Mouse (Mus musculus) MEL (cell line): ENCODE measurements around the gene Dennd1b. TPM values are rescaled to one million over a fixed set of nuclear protein-coding genes. Genes with fewer than 3 reads are reported as not detected.
A peak's percentile ranks its signal among the peaks of the same experiment; 100 is the strongest.

ENCODE experiments used
- DNase-seq: peaks from one replicate; pipeline ENCODE4 v3.0.0; 2011; ENCODE audit warnings: low read depth, low spot score
- H3K27ac ChIP-seq: 2 replicates; pipeline ENCODE4 v1.5.1; 2012; ENCODE audit warnings: low read depth, mild to moderate bottlenecking, control low read depth, low read length, moderate library complexity; ENCODE audit not compliant: control insufficient read depth
- H3K27me3 ChIP-seq, 2 experiments: fragments of 150-350 bp in 1 of 2; sonication (generic) in 1 of 2; 2 replicates each; pipeline ENCODE4 v1.6.1; 2012; ENCODE audit warnings: low read length in 2 of 2, mild to moderate bottlenecking in 2 of 2, improper control_type of control experiment in 1 of 2, moderate library complexity in 1 of 2; ENCODE audit not compliant: insufficient read depth in 2 of 2, control insufficient read depth in 1 of 2
- H3K36me3 ChIP-seq, 2 experiments: 2 replicates each; pipeline ENCODE4 v1.6.1; 2012 to 2014; ENCODE audit warnings: low read length in 2 of 2, improper control_type of control experiment in 1 of 2, inconsistent platforms in 1 of 2, mild to moderate bottlenecking in 1 of 2; ENCODE audit not compliant: insufficient read depth in 2 of 2, control insufficient read depth in 1 of 2
- H3K4me1 ChIP-seq, 2 experiments: fragments of 150-350 bp in 1 of 2; sonication (generic) in 1 of 2; 2 replicates each; pipeline ENCODE4 v1.6.1; 2012; ENCODE audit warnings: low read length in 2 of 2, improper control_type of control experiment in 1 of 2, mild to moderate bottlenecking in 1 of 2; ENCODE audit not compliant: insufficient read depth in 2 of 2, control insufficient read depth in 1 of 2
- H3K4me3 ChIP-seq, 2 experiments: fragments of 150-350 bp in 1 of 2; sonication (generic) in 1 of 2; 2 replicates each; pipeline ENCODE4 v1.5.1; 2012; ENCODE audit warnings: low read depth in 2 of 2, low read length in 2 of 2, mild to moderate bottlenecking in 2 of 2, moderate library complexity in 2 of 2, control low read depth in 1 of 2, improper control_type of control experiment in 1 of 2; ENCODE audit not compliant: control insufficient read depth in 1 of 2, insufficient read depth in 1 of 2
- H3K79me2 ChIP-seq: 2 replicates; pipeline ENCODE4 v1.6.1; 2012; ENCODE audit warnings: mild to moderate bottlenecking, low read length, moderate library complexity; ENCODE audit not compliant: control insufficient read depth, poor library complexity, insufficient read depth
- H3K9ac ChIP-seq: 2 replicates; pipeline ENCODE4 v1.6.1; 2012; ENCODE audit warnings: low read depth, mild to moderate bottlenecking, control low read depth, low read length, moderate library complexity; ENCODE audit not compliant: control insufficient read depth, poor library complexity, severe bottlenecking
- H3K9me3 ChIP-seq: fragments of 150-350 bp; sonication (generic); replicated peaks from 2 replicates; pipeline ENCODE4 v1.6.1; 2012; ENCODE audit warnings: mild to moderate bottlenecking, low read length, improper control_type of control experiment, moderate library complexity; ENCODE audit not compliant: insufficient read depth
- BHLHE40 ChIP-seq: IDR thresholded peaks from 2 replicates; pipeline ENCODE4 v1.6.1; 2012; ENCODE audit warnings: low read depth, mild to moderate bottlenecking, inconsistent platforms, low read length, improper control_type of control experiment, borderline replicate concordance
- CHD2 ChIP-seq: IDR thresholded peaks from 2 replicates; pipeline ENCODE4 v1.6.1; 2011; ENCODE audit warnings: low read length, improper control_type of control experiment
- CTCF ChIP-seq, 3 experiments: IDR thresholded peaks in 2 of 3; conservative IDR thresholded peaks in 1 of 3; 2 replicates each; pipeline ENCODE4 v1.5.1; 2011 to 2012; ENCODE audit warnings: low read length in 3 of 3, low read depth in 2 of 3, mild to moderate bottlenecking in 2 of 3, improper control_type of control experiment in 1 of 3, inconsistent platforms in 1 of 3, mixed read lengths in 1 of 3, moderate library complexity in 1 of 3; ENCODE audit not compliant: control insufficient read depth in 1 of 3, insufficient read depth in 1 of 3, poor library complexity in 1 of 3, severe bottlenecking in 1 of 3
- ETS1 ChIP-seq: IDR thresholded peaks from 2 replicates; pipeline ENCODE4 v1.6.1; 2012; ENCODE audit warnings: low read depth, mild to moderate bottlenecking, inconsistent platforms, low read length, improper control_type of control experiment, moderate library complexity
- GABPA ChIP-seq: IDR thresholded peaks from 2 replicates; pipeline ENCODE4 v1.6.1; 2012; ENCODE audit warnings: low read depth, mild to moderate bottlenecking, inconsistent platforms, low read length, improper control_type of control experiment, moderate library complexity
- HCFC1 ChIP-seq: IDR thresholded peaks from 2 replicates; pipeline ENCODE4 v1.6.1; 2012; ENCODE audit warnings: low read depth, mild to moderate bottlenecking, inconsistent platforms, low read length, improper control_type of control experiment, moderate library complexity
- JUND ChIP-seq: IDR thresholded peaks from 2 replicates; pipeline ENCODE4 v1.6.1; 2011; ENCODE audit warnings: low read depth, mild to moderate bottlenecking, improper control_type of control experiment, low read length
- KAT2A ChIP-seq: conservative IDR thresholded peaks from 2 replicates; pipeline ENCODE4 v1.6.1; 2012; ENCODE audit warnings: low read depth, low read length, improper control_type of control experiment, inconsistent platforms
- MAZ ChIP-seq: IDR thresholded peaks from 2 replicates; pipeline ENCODE4 v1.6.1; 2012; ENCODE audit warnings: low read depth, mild to moderate bottlenecking, inconsistent platforms, low read length, improper control_type of control experiment
- MEF2A ChIP-seq: IDR thresholded peaks from 2 replicates; pipeline ENCODE4 v1.6.1; 2014; ENCODE audit warnings: low read depth, mild to moderate bottlenecking, inconsistent platforms, low read length, improper control_type of control experiment; ENCODE audit not compliant: poor library complexity, insufficient replicate concordance, severe bottlenecking; ENCODE audit errors: extremely low read depth
- MYB ChIP-seq: IDR thresholded peaks from 2 replicates; pipeline ENCODE4 v1.6.1; 2011; ENCODE audit warnings: mild to moderate bottlenecking, low read depth, low read length, improper control_type of control experiment
- MYC ChIP-seq: IDR thresholded peaks from 2 replicates; pipeline ENCODE4 v1.6.1; 2011; ENCODE audit warnings: low read depth, mild to moderate bottlenecking, low read length, improper control_type of control experiment, moderate library complexity
- NRF1 ChIP-seq: IDR thresholded peaks from 2 replicates; pipeline ENCODE4 v1.6.1; 2014; ENCODE audit warnings: low read depth, mild to moderate bottlenecking, inconsistent platforms, low read length, improper control_type of control experiment, moderate library complexity; ENCODE audit not compliant: poor library complexity, insufficient read depth, severe bottlenecking
- POLR2A ChIP-seq, 2 experiments: IDR thresholded peaks; 2 replicates each; pipeline ENCODE4 v1.6.1; 2011 to 2012; ENCODE audit warnings: low read length in 2 of 2, mild to moderate bottlenecking in 2 of 2, control low read depth in 1 of 2, improper control_type of control experiment in 1 of 2, low read depth in 1 of 2, moderate library complexity in 1 of 2; ENCODE audit not compliant: control insufficient read depth in 1 of 2, insufficient read depth in 1 of 2, poor library complexity in 1 of 2
- POLR2AphosphoS2 ChIP-seq: IDR thresholded peaks from 2 replicates; pipeline ENCODE4 v1.6.1; 2011; ENCODE audit warnings: low read length, improper control_type of control experiment
- POLR2AphosphoS5 ChIP-seq: IDR thresholded peaks from 2 replicates; pipeline ENCODE4 v1.6.1; 2012; ENCODE audit warnings: low read depth, borderline replicate concordance, mild to moderate bottlenecking, inconsistent platforms, low read length, moderate library complexity, mixed read lengths
- RAD21 ChIP-seq: IDR thresholded peaks from 2 replicates; pipeline ENCODE4 v1.6.1; 2011; ENCODE audit warnings: mild to moderate bottlenecking, low read depth, low read length, improper control_type of control experiment
- SMC3 ChIP-seq: IDR thresholded peaks from 2 replicates; pipeline ENCODE4 v1.6.1; 2011; ENCODE audit warnings: low read depth, low read length, improper control_type of control experiment
- TAL1 ChIP-seq: IDR thresholded peaks from 2 replicates; pipeline ENCODE4 v1.6.1; 2012; ENCODE audit warnings: mild to moderate bottlenecking, inconsistent platforms, low read length, moderate library complexity, mixed read lengths
- TBP ChIP-seq: IDR thresholded peaks from 2 replicates; pipeline ENCODE4 v1.8.0; 2011; ENCODE audit warnings: low read depth, low read length, improper control_type of control experiment
- UBTF ChIP-seq: IDR thresholded peaks from 2 replicates; pipeline ENCODE4 v1.6.1; 2012; ENCODE audit warnings: low read depth, mild to moderate bottlenecking, inconsistent platforms, low read length, improper control_type of control experiment, moderate library complexity, borderline replicate concordance; ENCODE audit not compliant: insufficient read depth
- USF1 ChIP-seq: IDR thresholded peaks from 2 replicates; pipeline ENCODE4 v1.6.1; 2014; ENCODE audit warnings: low read depth, mild to moderate bottlenecking, inconsistent platforms, low read length, improper control_type of control experiment, moderate library complexity
- USF2 ChIP-seq, 2 experiments: IDR thresholded peaks; 2 replicates each; pipeline ENCODE4 v1.6.1; 2011 to 2012; ENCODE audit warnings: improper control_type of control experiment in 2 of 2, low read length in 2 of 2, borderline replicate concordance in 1 of 2, inconsistent platforms in 1 of 2, low read depth in 1 of 2, mild to moderate bottlenecking in 1 of 2; ENCODE audit not compliant: insufficient read depth in 1 of 2
- ZC3H11A ChIP-seq: IDR thresholded peaks from 2 replicates; pipeline ENCODE4 v1.6.1; 2012; ENCODE audit warnings: low read depth, mild to moderate bottlenecking, inconsistent platforms, low read length, improper control_type of control experiment
- ZKSCAN1 ChIP-seq: IDR thresholded peaks from 2 replicates; pipeline ENCODE4 v1.6.1; 2012; ENCODE audit warnings: low read depth, mild to moderate bottlenecking, inconsistent platforms, low read length, improper control_type of control experiment, moderate library complexity
- ZMIZ1 ChIP-seq: IDR thresholded peaks from 2 replicates; pipeline ENCODE4 v1.6.1; 2012; ENCODE audit warnings: low read depth, mild to moderate bottlenecking, inconsistent platforms, low read length, improper control_type of control experiment, moderate library complexity
- ZNF384 ChIP-seq: IDR thresholded peaks from 2 replicates; pipeline ENCODE4 v1.6.1; 2012; ENCODE audit warnings: low read depth, mild to moderate bottlenecking, inconsistent platforms, low read length, improper control_type of control experiment
- polyA plus RNA-seq, 2 experiments: library from polyadenylated mRNA; stranded (reverse) in 1 of 2; unstranded in 1 of 2; fragments of >175 nt in 1 of 2; fragments of >200 nt in 1 of 2; gene quantifications; 2 replicates each; pipeline versions ENCODE4 v1.2.1 to v1.2.4; 2012; ENCODE audit warnings: low replicate concordance in 2 of 2, low read depth in 1 of 2; ENCODE audit not compliant: insufficient read length in 2 of 2, insufficient read depth in 1 of 2, missing spikeins in 1 of 2
- total RNA-seq: library from RNA; depleted of rRNA; stranded (reverse); fragments of 300-350 nt; gene quantifications from 2 replicates; pipeline ENCODE4 v1.2.3, GENCODE M21; 2012

Gene Dennd1b
- total and polyA plus RNA-seq, 3 experiments, result 3.9 to 4.1 TPM; not detected in 1

- Histone ChIP-seq H3K4me3 (no peak overlapping the region), H3K9me3 (no peaks in the 10 kb centered on the region), H3K4me1 (no peaks in the 10 kb centered on the region), H3K36me3 (no peaks in the 10 kb centered on the region), H3K79me2 (no peaks in the 10 kb centered on the region), H3K9ac (no peak overlapping the region), H3K27ac (no peak overlapping the region), H3K27me3 (no peaks in the 10 kb centered on the region)
- no peak for DNase-seq
- TF ChIP-seq MAZ (no peak), JUND (no peak), TAL1 (no peak), USF2 (IDR thresholded peaks at IDR 0.05; ENCODE audit: borderline replicate concordance in 1 of 2, insufficient read depth in 1 of 2, low read depth in 1 of 2, low read length in 2 of 2) (no peak), MEF2A (no peak), MYC (no peak), MYB (no peak), POLR2AphosphoS5 (no peak), ETS1 (no peak), POLR2A (IDR thresholded peaks at IDR 0.05; ENCODE audit: control insufficient read depth in 1 of 2, insufficient read depth in 1 of 2, low read depth in 1 of 2, low read length in 2 of 2, poor library complexity in 1 of 2) (no peak), POLR2AphosphoS2 (no peak), TBP (no peak), KAT2A (no peak), BHLHE40 (no peak), ZMIZ1 (no peak), CHD2 (no peak), USF1 (no peak), NRF1 (no peak), ZKSCAN1 (no peak), ZNF384 (no peak)
Observed at GRCm38 (mm10) chr1:139153493-139153892, 190.3 kb downstream of the Dennd1b start.

GRCm38 (mm10) chr1:139156397-139156796, 193.2 kb downstream of the Dennd1b start:
- DNase-seq, result peak; percentile 57
- no peak overlapping the region for H3K4me3 ChIP-seq
- no peaks in the 10 kb centered on the region for H3K4me1 ChIP-seq
- no peak overlapping the region for H3K27ac ChIP-seq
- TF ChIP-seq ZC3H11A, result peak; percentile 87
- no peak for TF ChIP-seq UBTF
- TF ChIP-seq RAD21, result peak; percentile 86
- TF ChIP-seq SMC3, result peak; percentile 91
- TF ChIP-seq JUND, result no peak
- TF ChIP-seq HCFC1, result no peak
- TF ChIP-seq CTCF (IDR thresholded peaks at IDR 0.05 in 2 of 3, conservative IDR thresholded peaks at IDR 0.05 in 1 of 3; ENCODE audit: control insufficient read depth in 1 of 3, insufficient read depth in 1 of 3, low read depth in 2 of 3, low read length in 3 of 3, poor library complexity in 1 of 3, severe bottlenecking in 1 of 3), result peak; percentile 47 to 95 (median 75)
- no peak for TF ChIP-seq GABPA
- no peaks in the 10 kb centered on the region for H3K79me2 ChIP-seq
- H3K9me3 ChIP-seq, result no peaks in the 10 kb centered on the region
- H3K27me3 ChIP-seq, result no peaks in the 10 kb centered on the region
- no peak overlapping the region for H3K9ac ChIP-seq
- H3K36me3 ChIP-seq, result no peaks in the 10 kb centered on the region
